Mouse (Mus musculus) heart, embryonic 14.5 days (tissue): Measurements from ENCODE around the gene Kif3a. TPM values are rescaled to one million over a fixed set of nuclear protein-coding genes. Genes with fewer than 3 reads are reported as not detected.

ENCODE experiments used
- ATAC-seq: fragments of 200-750 bp; cut with Nextera tagmentation; 2 replicates; pipeline ENCODE4 v1.8.0; 2017; ENCODE audit warnings: low read depth, moderate TSS enrichment; ENCODE audit not compliant: insufficient number of reproducible peaks, insufficient read depth, low FRiP score
- H3K27ac ChIP-seq, 2 experiments: fragments of 200-500 bp in 1 of 2; fragments of 300-500 bp in 1 of 2; sonication (generic) in 1 of 2; replicated peaks in 1 of 2; 2 replicates each; pipeline ENCODE4 v1.5.1; 2012 to 2014; ENCODE audit warnings: low read depth in 2 of 2, low read length in 2 of 2, control low read depth in 1 of 2, mild to moderate bottlenecking in 1 of 2, mixed read lengths in 1 of 2; ENCODE audit not compliant: control insufficient read depth in 1 of 2, insufficient read depth in 1 of 2
- H3K27me3 ChIP-seq: fragments of 300-500 bp; sonication (generic); 2 replicates; pipeline ENCODE4 v1.6.1; 2014; ENCODE audit warnings: mild to moderate bottlenecking, low read length, control low read depth; ENCODE audit not compliant: control insufficient read depth, insufficient read depth
- H3K36me3 ChIP-seq: fragments of 300-500 bp; sonication (generic); 2 replicates; pipeline ENCODE4 v1.6.1; 2014; ENCODE audit warnings: mild to moderate bottlenecking, control low read depth, low read length, mixed read lengths; ENCODE audit not compliant: control insufficient read depth, insufficient read depth
- H3K4me1 ChIP-seq, 2 experiments: fragments of 200-500 bp in 1 of 2; fragments of 300-500 bp in 1 of 2; sonication (generic) in 1 of 2; 2 replicates each; pipeline ENCODE4 v1.6.1; 2012 to 2014; ENCODE audit warnings: low read length in 2 of 2, control low read depth in 1 of 2, mixed read lengths in 1 of 2; ENCODE audit not compliant: control insufficient read depth in 2 of 2, insufficient read depth in 2 of 2
- H3K4me2 ChIP-seq: fragments of 300-500 bp; sonication (generic); 2 replicates; pipeline ENCODE4 v1.6.1; 2014; ENCODE audit warnings: mild to moderate bottlenecking, low read length
- H3K4me3 ChIP-seq, 2 experiments: fragments of 200-500 bp in 1 of 2; fragments of 300-500 bp in 1 of 2; sonication (generic) in 1 of 2; 2 replicates each; pipeline ENCODE4 v1.5.1; 2012 to 2014; ENCODE audit warnings: low read length in 2 of 2, mild to moderate bottlenecking in 2 of 2, control low read depth in 1 of 2, low read depth in 1 of 2, moderate library complexity in 1 of 2; ENCODE audit not compliant: control insufficient read depth in 1 of 2, insufficient read depth in 1 of 2
- H3K9ac ChIP-seq: fragments of 300-500 bp; sonication (generic); 2 replicates; pipeline ENCODE4 v1.6.1; 2014; ENCODE audit warnings: mild to moderate bottlenecking, low read length
- H3K9me3 ChIP-seq: fragments of 300-500 bp; sonication (generic); 2 replicates; pipeline ENCODE4 v1.6.1; 2016; ENCODE audit warnings: low read length, control low read depth; ENCODE audit not compliant: control insufficient read depth
- WGBS: fragments of 180-500 bp; shearing (Covaris S2); extraction: QIAGEN DNeasy Blood & Tissue Kit; methylation state at CpG from one replicate; pipeline ENCODE4 v1.1.7; 2014; 5-methylcytosine and 5-hydroxymethylcytosine counted together
- polyA plus RNA-seq: library from polyadenylated mRNA; unstranded; fragments of >200 nt; fragmentation: Nextera tagmentation; extraction: Ambion mirVana; gene quantifications from 2 replicates; pipeline ENCODE4 v1.2.1, GENCODE M21; 2014

Gene Kif3a
- polyA plus RNA-seq, 1 experiment from 2014 or later = 38.3 TPM

DNA sequence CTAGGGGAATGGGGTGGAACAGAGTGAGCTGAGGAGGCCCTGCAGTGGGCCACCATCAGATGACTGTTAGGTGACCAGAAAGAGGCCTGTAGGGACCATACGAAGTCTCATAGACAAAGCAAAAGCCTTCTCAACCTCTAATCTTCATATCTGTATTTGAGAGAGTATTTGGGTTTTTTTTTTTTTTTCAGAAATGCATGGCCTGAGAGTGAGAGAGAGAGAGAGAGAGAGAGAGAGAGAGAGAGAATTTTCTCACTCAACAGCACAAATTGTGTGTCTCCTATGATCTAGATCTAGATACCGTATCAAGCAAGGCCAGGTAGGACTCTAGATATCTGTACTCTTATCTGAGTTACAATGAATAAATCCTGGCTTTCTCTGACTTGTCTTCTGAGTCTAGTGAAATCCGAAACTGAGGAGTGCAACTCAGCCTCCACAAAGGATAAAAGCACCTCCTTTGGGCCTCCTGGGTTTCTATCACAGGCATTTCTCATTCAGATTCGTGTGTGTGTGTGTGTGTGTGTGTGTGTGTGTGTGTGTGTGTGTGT, 50.5 kb downstream of the Kif3a start:
- Histone ChIP-seq H3K9me3 (no peaks in the 10 kb centered on the region), H3K4me1 (no peaks in the 10 kb centered on the region), H3K4me3 (no peak overlapping the region), H3K4me2 (no peak overlapping the region), H3K27me3 (no peaks in the 10 kb centered on the region), H3K27ac (no peak overlapping the region), H3K9ac (no peak overlapping the region), H3K36me3 (no peaks in the 10 kb centered on the region)
- WGBS = 61% methylated on average over 4 of the region's 4 CpGs
- ATAC-seq = no peak

DNA sequence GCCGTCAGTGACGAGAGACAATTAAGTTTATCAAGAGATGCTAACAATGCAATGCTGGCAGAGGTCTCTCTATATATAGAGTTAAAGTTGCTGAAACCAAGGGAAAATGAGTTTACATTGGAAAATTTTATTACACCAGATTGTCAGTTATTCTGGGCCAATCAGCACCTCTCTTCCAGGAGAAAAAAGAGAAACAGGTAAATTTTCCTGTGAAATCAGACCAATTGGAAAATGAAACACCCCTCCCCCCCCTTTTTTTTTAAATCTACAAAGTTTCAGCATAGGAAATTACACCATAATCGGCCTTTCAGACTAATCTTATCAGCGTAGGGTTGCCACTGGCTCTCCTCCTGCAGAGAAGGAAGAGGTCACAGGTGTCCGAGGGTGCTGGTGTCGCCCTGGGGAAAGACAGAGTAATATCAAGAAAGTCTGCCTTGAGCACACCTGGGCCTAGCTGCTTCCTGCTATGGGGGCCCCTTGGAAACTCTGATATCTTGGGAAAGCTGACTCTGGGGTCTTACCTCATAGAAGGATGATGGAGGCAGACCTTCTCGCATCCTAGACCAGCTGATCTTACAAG, 51.5 kb downstream of the Kif3a start, which contains the start of gene Il4:
TSS of gene Il4 (minus strand) at position 51 of the 580 bp plus-strand sequence.
- Histone ChIP-seq H3K4me3 (no peak within 1 kb of the TSS), H3K27me3 (no peaks in the 10 kb centered on the region), H3K4me2 (no peak within 1 kb of the TSS), H3K27ac (no peak within 1 kb of the TSS), H3K36me3 (no peaks in the 10 kb centered on the region), H3K9me3 (no peaks in the 10 kb centered on the region), H3K9ac (no peak within 1 kb of the TSS), H3K4me1 (no peaks in the 10 kb centered on the region)
- 50% methylated on average over 7 of the region's 7 CpGs for WGBS
- ATAC-seq = no peak

DNA sequence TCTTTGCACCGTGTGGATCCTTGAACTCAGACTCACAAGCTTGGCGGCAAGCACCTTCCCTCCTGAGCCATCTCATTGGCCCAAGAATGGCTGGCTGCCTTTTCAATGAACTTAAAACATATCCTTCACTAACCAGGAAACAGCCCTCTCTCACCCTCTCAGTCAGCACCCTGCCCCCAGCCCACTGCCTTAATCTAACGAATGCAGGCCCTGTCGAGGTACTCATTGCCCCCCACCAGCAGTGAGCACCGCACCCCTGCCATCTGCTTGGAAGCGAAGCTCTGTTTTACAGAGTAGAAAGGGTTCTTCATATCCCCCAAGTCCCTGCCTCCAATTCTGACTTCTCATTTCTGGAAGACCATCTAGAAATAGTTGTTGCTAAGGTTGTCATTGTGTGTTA, 52.2 kb downstream of the Kif3a start:
- no peak for ATAC-seq
- 58% methylated on average over 6 of the region's 6 CpGs for WGBS
- Histone ChIP-seq H3K4me3 (no peak overlapping the region), H3K36me3 (no peaks in the 10 kb centered on the region), H3K9me3 (peaks cover 4% of the 10 kb centered on the region; the same call in 1 of the 2 replicates), H3K27ac (no peak overlapping the region), H3K4me2 (no peak overlapping the region), H3K9ac (no peak overlapping the region), H3K27me3 (no peaks in the 10 kb centered on the region), H3K4me1 (no peaks in the 10 kb centered on the region)

DNA sequence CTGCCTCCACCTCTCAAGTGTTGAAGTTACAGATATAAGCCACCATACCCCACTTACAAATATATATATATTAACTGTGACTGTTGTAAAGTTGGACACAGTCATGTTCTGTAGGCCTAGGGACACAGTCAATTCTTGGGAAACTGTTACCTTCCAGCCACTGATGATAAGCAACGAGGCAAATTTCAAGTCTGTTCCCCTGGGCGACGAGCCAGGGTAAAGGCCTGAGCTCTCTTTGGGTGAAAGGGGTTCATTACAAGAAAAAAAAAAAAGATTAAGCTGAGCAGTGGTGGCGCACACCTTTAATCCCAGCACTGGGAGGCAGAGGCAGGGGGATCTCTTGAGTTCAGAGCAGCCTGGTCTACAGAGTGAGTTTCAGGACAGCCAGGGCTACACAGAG, 52.9 kb downstream of the Kif3a start:
- no peak overlapping the region for H3K27ac ChIP-seq
- H3K27me3 ChIP-seq = no peaks in the 10 kb centered on the region
- 77% methylated on average over 4 of the region's 4 CpGs for WGBS
- no peak for ATAC-seq
- H3K9me3 ChIP-seq = peaks cover 4% of the 10 kb centered on the region; the same call in 1 of the 2 replicates
- H3K36me3 ChIP-seq = no peaks in the 10 kb centered on the region
- no peak overlapping the region for H3K4me2 ChIP-seq
- H3K9ac ChIP-seq = no peak overlapping the region
- H3K4me1 ChIP-seq = no peaks in the 10 kb centered on the region
- no peak overlapping the region for H3K4me3 ChIP-seq

GRCm38 (mm10) chr11:53621582-53622439, 54.6 kb downstream of the Kif3a start:
- ATAC-seq = no peak
- no peaks in the 10 kb centered on the region for H3K36me3 ChIP-seq
- 76% methylated on average over 11 of the region's 11 CpGs for WGBS
- H3K27me3 ChIP-seq = no peaks in the 10 kb centered on the region
- H3K4me2 ChIP-seq = no peak overlapping the region
- H3K9ac ChIP-seq = no peak overlapping the region
- no peak overlapping the region for H3K27ac ChIP-seq
- H3K4me1 ChIP-seq = no peaks in the 10 kb centered on the region; a peak in 2 of 4 replicates
- H3K9me3 ChIP-seq = peaks cover 4% of the 10 kb centered on the region; the same call in 1 of the 2 replicates
- H3K4me3 ChIP-seq = no peak overlapping the region

DNA sequence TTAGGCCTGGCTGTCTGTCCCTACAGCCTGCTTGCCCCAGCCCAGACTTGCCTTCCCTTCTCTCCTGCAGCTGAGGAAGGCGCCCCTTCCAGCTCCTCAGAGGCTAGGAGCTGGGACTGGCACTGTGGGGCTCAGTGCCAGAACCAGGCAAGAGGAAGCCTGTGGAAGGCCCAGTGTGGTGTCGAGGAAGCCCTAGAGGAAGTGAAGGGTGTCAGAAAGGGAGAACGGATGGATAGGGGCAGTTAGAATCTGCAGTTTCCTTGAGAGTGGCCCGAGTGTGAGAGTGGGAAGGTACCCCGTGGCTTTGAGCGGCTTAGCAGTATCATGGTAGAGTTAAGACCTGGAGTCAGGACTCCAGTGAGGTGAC, 55.2 kb downstream of the Kif3a start:
- Histone ChIP-seq H3K9ac (no peak overlapping the region), H3K36me3 (no peaks in the 10 kb centered on the region), H3K4me2 (no peak overlapping the region), H3K9me3 (peaks cover 4% of the 10 kb centered on the region; the same call in 1 of the 2 replicates), H3K27ac (no peak overlapping the region), H3K4me1 (no peaks in the 10 kb centered on the region; a peak in 2 of 4 replicates), H3K27me3 (no peaks in the 10 kb centered on the region), H3K4me3 (no peak overlapping the region)
- 72% methylated on average over 6 of the region's 6 CpGs for WGBS
- no peak for ATAC-seq

DNA sequence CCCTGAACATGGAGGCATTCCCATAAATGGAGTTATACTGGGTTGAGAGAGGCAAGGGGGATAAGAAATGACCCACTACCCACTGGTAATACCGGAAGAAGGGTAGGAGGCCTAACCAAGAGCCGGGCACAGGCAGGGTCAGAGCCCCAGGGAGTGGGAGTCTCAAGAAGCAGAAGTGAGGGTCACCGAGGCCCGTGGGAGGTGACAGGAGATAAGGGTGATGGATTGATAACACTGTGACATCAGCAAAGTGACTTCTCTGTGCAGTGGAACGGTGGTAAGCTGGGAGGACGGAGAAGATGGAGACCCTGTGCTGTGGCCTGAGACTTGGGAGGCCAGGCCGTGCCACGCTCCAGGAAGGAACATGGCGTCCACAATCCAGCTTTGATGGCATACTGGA, 56.4 kb downstream of the Kif3a start:
- Histone ChIP-seq H3K9me3 (peaks cover 4% of the 10 kb centered on the region; the same call in 1 of the 2 replicates), H3K4me3 (no peak overlapping the region), H3K4me1 (no peaks in the 10 kb centered on the region; a peak in 2 of 4 replicates), H3K27me3 (no peaks in the 10 kb centered on the region), H3K36me3 (no peaks in the 10 kb centered on the region), H3K27ac (no peak overlapping the region), H3K4me2 (no peak overlapping the region), H3K9ac (no peak overlapping the region)
- no peak for ATAC-seq
- 81% methylated on average over 9 of the region's 9 CpGs for WGBS
